Mouse (Mus musculus) testis, postnatal 10 days (tissue): ENCODE results near the gene Anapc16.
"Not testable (repeated sequence)": the region's sequence is repeated elsewhere in the genome, so short reads cannot be mapped to it uniquely, and the experiment has no call there.

ENCODE experiments used
- DNase-seq: peaks from one replicate; pipeline ENCODE4 v3.0.0; 2021; ENCODE audit warnings: low spot score

Anapc16 gene

GRCm38 (mm10) chr10:60001663-60002062 lies 1.3 kb downstream of the Anapc16 start:
- not testable (repeated sequence) for DNase-seq

DNA sequence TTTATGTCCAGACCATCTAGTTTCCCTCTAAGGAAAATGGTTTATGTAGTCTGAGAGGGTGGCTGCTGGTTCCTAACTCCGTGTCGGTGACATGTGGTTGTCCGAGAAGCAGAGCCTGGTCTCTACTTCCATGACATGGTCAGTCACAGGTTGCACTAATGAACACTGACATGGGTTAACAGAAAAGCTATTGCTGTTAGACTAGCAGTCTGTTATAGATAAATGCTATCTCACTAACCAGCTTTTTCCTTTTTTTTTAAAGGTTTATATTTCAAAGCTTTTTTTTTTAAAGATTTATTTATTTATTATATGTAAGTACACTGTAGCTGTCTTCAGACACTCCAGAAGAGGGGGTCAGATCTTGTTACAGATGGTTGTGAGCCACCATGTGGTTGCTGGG lies 3.9 kb downstream of the Anapc16 start:
- no peak for DNase-seq

DNA sequence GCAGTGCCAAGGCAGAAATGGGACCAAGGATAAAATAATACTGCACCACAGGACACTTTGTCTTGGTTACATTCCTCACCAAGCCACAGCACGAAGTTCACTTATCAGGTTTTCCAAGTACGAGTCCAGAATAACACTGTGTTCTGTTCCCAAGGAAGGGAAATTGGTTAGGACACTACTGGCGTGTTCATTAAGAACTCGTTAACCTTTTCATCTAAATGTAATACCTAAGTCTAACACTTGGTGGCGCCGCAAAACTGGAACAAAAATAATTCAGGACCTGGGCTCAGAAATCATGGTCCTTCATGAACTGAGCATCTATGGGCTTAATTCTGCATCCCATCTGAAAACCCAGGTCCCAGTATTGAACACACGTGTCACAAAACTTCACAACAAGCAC lies 5.3 kb downstream of the Anapc16 start:
- DNase-seq: no peak

DNA sequence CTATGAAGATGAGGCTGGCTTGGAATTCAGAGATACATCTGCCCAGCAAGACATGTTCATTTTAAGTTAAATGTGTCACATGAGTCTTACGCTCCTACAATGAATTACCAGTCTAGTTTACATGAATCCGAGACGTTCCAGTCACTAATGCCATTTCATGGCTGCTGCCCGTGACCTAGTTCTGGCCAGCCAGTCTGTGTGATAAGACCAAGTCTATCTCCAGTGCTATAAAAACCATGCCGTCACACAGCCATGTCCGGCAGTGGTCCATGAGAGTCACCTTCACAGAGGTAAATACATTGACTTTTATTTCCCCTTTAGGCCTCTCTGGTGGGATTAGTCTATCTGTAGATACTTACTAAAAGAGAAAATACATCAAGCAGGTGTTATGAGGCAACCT lies 7.0 kb downstream of the Anapc16 start:
- no peak for DNase-seq

DNA sequence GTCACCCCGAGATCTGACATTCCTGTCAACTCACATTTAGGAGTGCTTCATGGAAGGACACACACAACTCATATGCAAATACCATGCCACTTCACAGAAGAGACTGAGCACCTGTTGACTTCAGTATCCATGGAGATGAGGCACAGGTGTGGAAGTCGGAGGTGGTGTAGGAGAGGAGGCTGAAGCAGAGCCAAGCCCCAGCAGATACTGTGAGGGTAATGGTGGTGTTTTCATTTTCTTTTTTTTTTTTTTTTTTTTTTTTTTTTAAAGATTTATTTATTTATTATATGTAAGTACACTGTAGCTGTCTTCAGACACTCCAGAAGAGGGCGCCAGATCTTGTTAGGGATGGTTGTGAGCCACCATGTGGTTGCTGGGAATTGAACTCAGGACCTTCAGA lies 9.1 kb downstream of the Anapc16 start:
- DNase-seq: not testable (repeated sequence)

DNA sequence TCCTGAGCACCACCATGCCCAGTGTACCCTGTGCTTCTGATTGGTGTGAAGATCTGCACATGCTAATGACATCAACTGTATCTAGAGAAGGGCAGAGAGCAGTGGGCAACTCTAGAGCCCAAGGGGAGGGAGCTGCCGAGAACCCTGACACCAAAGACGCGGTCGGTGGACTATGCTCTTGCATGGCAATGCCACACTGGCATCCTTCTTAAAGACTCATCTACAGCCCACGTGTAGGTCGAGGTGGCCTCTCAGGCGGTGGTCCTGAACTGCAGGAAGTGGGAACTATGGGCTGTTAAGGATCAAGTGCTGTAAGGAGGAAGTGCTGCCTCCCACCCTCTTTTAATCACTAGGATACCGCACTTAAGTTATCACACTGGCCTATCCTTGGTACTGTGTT lies 10.9 kb downstream of the Anapc16 start:
- no peak for DNase-seq

DNA sequence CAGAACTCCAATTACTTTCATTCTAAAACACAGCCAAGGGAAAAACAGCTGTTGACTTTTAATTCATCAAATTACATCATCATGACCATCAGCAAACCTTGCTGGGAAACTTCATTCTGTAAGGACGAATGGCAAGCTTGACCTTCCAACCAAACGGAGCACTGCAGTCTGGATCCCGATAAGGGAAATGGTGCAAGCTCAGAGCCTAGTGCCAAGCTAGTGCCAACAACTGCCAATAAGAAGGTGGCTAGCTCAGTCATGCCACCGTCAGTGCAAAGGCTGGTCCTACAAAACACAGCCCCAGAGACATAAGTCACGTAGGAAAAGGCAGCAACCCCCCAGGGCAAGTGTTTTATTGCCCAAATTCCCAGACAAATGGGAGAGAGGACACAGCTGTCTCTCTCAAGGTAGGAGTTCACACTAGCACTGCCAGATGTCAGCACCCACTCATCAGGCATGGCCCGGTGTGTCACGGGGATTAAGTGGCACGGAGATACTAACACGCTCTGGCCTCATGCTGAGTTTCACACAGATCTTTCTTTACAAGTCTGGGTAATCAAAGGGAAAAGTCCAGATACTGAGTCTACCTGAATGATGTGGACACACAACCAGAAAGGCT lies 11.6 kb downstream of the Anapc16 start:
- no peak for DNase-seq

GRCm38 (mm10) chr10:59990393-59990792 lies 12.5 kb downstream of the Anapc16 start:
- DNase-seq: no peak

- DNase-seq: no peak
Measured at GRCm38 (mm10) chr10:59988036-59988435, 14.9 kb downstream of the Anapc16 start.

- DNase-seq: no peak
Measured at GRCm38 (mm10) chr10:59982379-59982873, 20.5 kb downstream of the Anapc16 start.

- DNase-seq: no peak
Measured at GRCm38 (mm10) chr10:59981792-59982191, 21.1 kb downstream of the Anapc16 start.

- DNase-seq: no peak
Measured at GRCm38 (mm10) chr10:59981336-59981735, 21.6 kb downstream of the Anapc16 start.

DNA sequence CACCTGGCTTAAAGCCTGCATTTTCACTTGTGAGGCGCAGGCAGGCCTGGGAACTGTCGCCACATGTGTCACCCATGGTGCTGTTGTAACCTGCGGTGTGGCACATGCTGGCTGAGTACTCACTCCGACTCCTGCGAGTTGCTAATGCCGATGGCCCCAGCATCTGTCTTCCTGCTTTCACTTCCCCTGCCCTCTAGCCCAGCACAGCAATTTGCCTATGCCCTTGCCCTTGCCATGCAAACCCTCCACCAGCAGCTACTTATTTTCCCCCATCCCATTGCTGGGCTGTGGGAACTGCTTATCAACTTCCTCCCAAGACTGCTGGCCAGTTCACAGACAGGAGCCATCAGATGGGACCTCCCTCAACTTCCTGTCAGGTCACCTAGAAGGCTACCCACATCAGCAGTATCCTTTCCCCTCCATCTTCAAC lies 22.1 kb downstream of the Anapc16 start:
- DNase-seq: no peak

DNA sequence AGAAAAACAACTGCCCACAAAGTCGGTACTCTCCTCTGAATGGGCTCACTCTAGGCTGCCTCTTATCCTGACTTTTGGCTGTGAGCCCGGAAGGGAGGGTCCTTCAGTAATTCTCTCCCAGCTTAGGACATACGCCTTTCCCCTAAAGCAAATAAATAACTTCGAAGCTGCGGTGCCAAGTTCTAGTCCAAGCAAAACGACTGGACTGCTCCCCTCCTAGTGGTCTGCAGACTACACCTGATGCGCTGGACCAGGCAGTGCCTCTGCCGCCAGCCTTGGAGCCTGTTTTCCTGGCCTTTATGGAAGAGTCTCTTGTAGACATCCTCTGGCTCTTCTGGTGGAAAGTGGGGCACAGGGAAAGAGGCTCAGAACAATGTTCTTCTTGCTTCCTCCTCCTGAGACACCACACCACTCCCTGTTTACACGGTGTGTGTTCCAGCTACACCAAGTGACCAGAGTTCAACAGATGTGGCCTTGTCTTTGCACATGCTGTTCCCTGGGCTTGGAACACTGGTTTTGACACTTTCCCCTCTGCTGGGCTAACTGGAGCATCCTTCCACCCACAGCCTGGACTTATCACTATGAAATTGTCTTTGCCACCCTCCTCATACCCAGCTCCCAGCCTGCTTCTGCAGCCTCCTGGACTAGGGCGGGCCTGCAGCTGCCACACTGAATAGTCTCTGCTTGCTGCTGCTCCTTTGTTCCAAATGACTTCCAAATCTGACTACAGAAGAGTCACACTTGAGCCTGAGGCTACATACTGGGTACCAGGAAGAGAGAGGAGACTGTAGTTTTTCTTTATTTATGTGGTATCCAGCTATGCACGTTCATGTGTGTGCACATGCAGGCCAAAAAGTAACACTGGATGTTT lies 23.8 kb downstream of the Anapc16 start:
- peak; percentile 90 for DNase-seq

DNA sequence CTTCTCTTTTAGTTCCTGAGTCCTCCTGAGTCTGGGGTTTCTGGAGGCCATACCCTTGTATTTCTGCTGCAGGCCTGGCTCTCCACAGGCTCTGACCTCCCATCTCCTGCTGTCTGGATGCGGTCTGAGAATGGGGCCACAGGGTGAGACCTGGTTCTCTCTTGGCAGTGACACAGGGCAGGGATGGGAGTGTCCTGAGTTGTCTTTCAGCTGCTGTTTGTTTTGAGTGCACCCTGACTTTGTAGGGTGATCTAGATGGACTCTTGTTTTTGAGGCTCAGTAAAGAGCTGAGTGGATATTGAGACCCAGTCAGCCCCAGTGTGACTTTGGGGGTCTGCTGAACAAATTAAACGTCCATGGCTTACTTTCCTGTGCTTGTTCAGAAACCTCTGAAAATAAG lies 24.5 kb downstream of the Anapc16 start:
- no peak for DNase-seq

- DNase-seq: no peak
Measured at GRCm38 (mm10) chr10:59977715-59978343, 25.1 kb downstream of the Anapc16 start.

DNA sequence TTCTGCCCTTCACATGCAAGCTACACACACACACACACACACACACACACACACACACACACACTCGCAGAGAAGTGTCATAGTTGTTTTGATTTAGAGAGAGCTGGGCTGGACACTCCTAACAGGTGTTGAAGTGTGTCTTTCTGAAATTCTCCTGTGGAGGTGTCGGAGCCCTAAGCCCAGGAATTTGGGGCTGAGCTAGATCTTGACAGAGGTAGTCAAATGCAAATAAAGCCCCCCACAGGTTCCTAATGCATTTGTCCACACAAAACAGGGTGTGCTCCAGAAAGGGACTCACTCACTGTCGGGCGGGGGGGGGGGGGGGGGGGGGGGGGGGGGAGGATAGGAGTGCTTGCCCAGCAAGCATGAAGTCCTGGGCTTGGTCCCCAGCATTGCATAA lies 25.8 kb downstream of the Anapc16 start:
- DNase-seq: no peak

GRCm38 (mm10) chr10:59974786-59975185 lies 28.1 kb downstream of the Anapc16 start:
- DNase-seq: no peak

DNA sequence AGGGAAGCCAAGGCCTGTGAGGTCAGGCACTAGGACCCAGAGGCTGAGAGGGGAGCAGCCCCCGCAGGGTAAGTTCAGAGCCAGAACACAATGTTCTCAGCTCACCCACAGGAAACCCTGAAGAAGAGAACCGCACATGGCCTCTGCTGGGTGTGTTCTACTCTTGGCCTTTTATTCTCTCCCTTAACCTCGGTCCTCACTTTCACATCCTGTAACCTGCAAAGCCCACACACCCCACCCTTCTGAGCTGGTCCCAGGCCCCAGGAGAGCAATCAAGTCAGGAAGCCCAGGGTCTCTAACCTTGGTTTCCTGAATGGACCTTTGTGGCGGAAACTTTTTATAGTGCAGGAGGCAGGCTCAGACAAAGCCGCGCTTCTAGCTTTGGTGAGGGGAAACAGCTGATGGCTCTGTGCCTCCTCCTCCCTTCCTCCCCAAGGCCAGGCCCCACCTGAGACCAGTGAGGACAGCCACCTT lies 28.7 kb downstream of the Anapc16 start:
- peak; percentile 76 for DNase-seq

DNA sequence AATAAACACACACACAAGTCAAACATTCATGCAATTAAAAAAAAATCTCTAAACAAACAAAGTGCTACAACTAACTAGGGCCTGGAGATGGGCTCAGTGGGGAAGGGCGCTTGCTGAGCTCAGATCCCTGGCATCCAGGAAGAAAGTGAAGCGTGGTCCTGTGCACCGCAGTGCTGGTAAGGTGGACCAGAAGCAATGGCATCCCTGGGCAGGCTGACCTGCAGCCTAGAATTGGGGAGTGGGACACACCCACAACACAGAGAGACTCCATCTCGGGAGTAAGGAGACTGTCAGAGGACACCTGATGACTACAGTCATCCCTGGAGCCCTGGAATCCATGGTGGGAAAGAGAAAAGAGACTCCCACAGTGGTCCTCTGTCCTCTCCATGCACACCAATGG lies 29.5 kb downstream of the Anapc16 start:
- DNase-seq: no peak

- no peak for DNase-seq
Measured at GRCm38 (mm10) chr10:59972999-59973398, 29.9 kb downstream of the Anapc16 start.

DNA sequence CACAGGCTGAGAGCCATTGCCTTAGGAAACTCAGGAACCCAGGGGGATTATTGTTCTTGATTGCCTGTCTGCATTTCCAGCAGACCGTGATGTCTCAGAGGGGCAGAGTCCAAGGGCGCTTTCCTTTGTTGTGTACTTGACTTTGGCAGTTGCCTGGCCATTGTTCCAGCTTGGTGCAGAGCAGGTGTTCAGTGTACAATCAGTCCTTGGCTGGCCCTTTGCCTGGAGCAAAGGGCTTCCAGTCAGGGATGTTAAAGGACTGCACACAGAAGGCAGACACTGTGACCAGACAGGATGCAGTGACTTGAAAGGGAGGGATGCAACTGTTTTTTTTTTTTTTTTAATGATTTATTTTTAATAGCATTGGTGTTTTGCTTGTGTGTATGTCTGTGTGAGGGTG lies 30.4 kb downstream of the Anapc16 start:
- no peak for DNase-seq

- DNase-seq: no peak
Measured at GRCm38 (mm10) chr10:59971813-59972212, 31.1 kb downstream of the Anapc16 start.
